18 mouse cellular contexts compared by ENCODE assay signal in the genomic region with DNA sequence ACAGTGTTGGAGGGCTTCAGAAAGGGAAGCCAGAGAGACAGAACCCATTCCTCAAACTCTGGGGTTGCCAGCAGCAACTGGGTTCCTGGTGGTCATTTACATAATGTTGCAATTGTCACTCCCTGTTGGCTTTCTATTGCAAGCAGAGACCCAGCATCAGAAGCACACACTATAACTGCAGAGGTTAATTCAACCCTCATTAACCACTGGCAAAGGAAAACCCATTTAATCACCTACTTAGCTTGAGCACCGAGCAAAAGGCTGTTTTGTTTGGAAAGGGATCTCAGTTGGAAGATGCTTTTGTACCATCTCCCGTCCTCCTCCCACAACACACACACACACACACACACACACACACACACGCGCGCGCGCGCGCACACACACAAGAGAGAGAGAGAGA.
"Had no signal": no experiment of that assay in that cellular context is flagged by ENCODE, and none has a peak within 500 bp of the region (broad histone marks: within the 10 kb centered on the region; RNA-seq: fewer than 3 reads in every experiment).

No protein-coding gene starts in this region.

- H3K27me3 ChIP-seq: limb, embryonic 12.5 days; limb, embryonic 15.5 days; midbrain, embryonic 12.5 days; stomach, embryonic 15.5 days had no signal

- H3K36me3 ChIP-seq: limb, embryonic 12.5 days; limb, embryonic 15.5 days; midbrain, embryonic 12.5 days; stomach, embryonic 15.5 days had no signal

- ATAC-seq: liver, postnatal 0 days; lung, postnatal 0 days; midbrain, embryonic 16.5 days had no signal

- H3K4me1 ChIP-seq: limb, embryonic 12.5 days; limb, embryonic 15.5 days; midbrain, embryonic 12.5 days; stomach, embryonic 15.5 days had no signal

- DNase-seq: kidney, postnatal 14 days; kidney, postnatal 4 days; left cerebral cortex, postnatal 4 days; liver, postnatal 0 days; lung, embryonic 14.5 days; retina, postnatal 1 day; right cerebral cortex, postnatal 25 days; spleen, adult 18-20 months; thymus, postnatal 25 days had no signal

- H3K9me3 ChIP-seq: limb, embryonic 15.5 days; stomach, embryonic 15.5 days had no signal

- H3K9ac ChIP-seq: limb, embryonic 12.5 days; limb, embryonic 15.5 days; liver, embryonic 14.5 days; liver, postnatal 0 days; lung, embryonic 14.5 days; midbrain, embryonic 12.5 days; stomach, embryonic 15.5 days had no signal

- H3K4me3 ChIP-seq: limb, embryonic 12.5 days; limb, embryonic 15.5 days; midbrain, embryonic 12.5 days; stomach, embryonic 15.5 days had no signal

- H3K4me2 ChIP-seq: limb, embryonic 12.5 days; limb, embryonic 15.5 days; liver, embryonic 11.5 days; lung, embryonic 14.5 days; midbrain, embryonic 12.5 days; stomach, embryonic 15.5 days had no signal

- H3K27ac ChIP-seq: limb, embryonic 12.5 days; limb, embryonic 15.5 days; liver, embryonic 14.5 days; macrophage; midbrain, embryonic 12.5 days; stomach, embryonic 15.5 days had no signal
